In the genomic region with DNA sequence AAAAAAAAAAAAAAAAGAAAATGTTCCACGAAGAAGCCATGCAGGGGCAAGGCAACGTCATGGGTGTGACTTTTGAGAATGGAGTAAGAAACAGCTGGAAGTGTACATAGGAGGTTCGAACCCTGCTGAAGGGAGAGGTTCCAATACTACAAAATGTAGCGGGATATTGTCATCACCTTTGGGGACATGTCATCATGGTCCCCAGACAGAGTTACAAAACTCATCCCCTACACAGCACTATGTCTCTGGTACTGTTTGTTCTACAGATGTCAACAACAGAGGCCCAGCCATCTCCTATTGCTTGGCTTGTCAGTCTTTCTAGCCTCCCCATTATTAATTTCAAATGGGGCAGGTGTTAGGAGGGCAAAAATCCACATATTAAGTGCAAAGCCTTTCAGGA, we compare ENCODE assay signal across 30 mouse cellular contexts. TPM values are rescaled to one million over a fixed set of nuclear protein-coding genes. Genes with fewer than 3 reads are reported as not detected.
DNase-seq lines count a peak whose midpoint lies in the region; ATAC-seq and TF ChIP-seq lines count a peak whose summit lies in the region.
"Had no signal": no experiment of that assay in that cellular context is flagged by ENCODE, and none has a peak within 500 bp of the region (broad histone marks: within the 10 kb centered on the region; RNA-seq: fewer than 3 reads in every experiment).

No protein-coding gene starts in this region.

- H3K79me2 ChIP-seq in liver, adult 2 months (ENCODE audit: control insufficient read depth, insufficient read depth, low read length), result no peaks in the 10 kb centered on the region

- no peaks in the 10 kb centered on the region for H3K27me3 ChIP-seq in liver, adult 2 months (ENCODE audit: control insufficient read depth, insufficient read depth, low read length)
- no peaks in the 10 kb centered on the region for H3K27me3 ChIP-seq in liver, embryonic 11.5 days (replicated peaks; ENCODE audit: control insufficient read depth, insufficient read depth, low read length)
- no peaks in the 10 kb centered on the region for H3K27me3 ChIP-seq in liver, postnatal 0 days (ENCODE audit: insufficient read depth, low read length)
- H3K27me3 ChIP-seq: CH12.LX; embryonic facial prominence, embryonic 13.5 days; embryonic facial prominence, embryonic 15.5 days; forebrain, embryonic 12.5 days had no signal

- peak overlapping the region; percentile 14; the same call in 1 of the 2 replicates for H3K27ac ChIP-seq in liver, adult 2 months (replicated peaks; ENCODE audit: insufficient read depth, low read depth, low read length)
- H3K27ac ChIP-seq in liver, embryonic 11.5 days (ENCODE audit: low read depth, low read length), result no peak overlapping the region
- peak overlapping the region; percentile 55; the same call in 1 of the 2 replicates for H3K27ac ChIP-seq in liver, postnatal 0 days (ENCODE audit: low read depth)
- H3K27ac ChIP-seq: embryonic facial prominence, embryonic 13.5 days; embryonic facial prominence, embryonic 15.5 days; forebrain, embryonic 10.5 days; forebrain, embryonic 12.5 days had no signal

- H3K9ac ChIP-seq in liver, adult 2 months (ENCODE audit: low read depth, low read length), result no peak overlapping the region; the same call in 1 of the 2 replicates
- H3K9ac ChIP-seq in liver, embryonic 11.5 days (ENCODE audit: low read depth, low read length), result no peak overlapping the region
- H3K9ac ChIP-seq in liver, postnatal 0 days (replicated peaks), result no peak overlapping the region
- H3K9ac ChIP-seq: embryonic facial prominence, embryonic 13.5 days; embryonic facial prominence, embryonic 15.5 days; forebrain, embryonic 12.5 days had no signal

- no peak for TF ChIP-seq POLR2A in liver, adult 2 months (IDR thresholded peaks at IDR 0.05; ENCODE audit: extremely low read depth, insufficient read depth, low read length)

- TF ChIP-seq CTCF in liver, adult 2 months (IDR thresholded peaks at IDR 0.05; ENCODE audit: low read depth, low read length), result no peak
- TF ChIP-seq CTCF in liver, postnatal 0 days (IDR thresholded peaks at IDR 0.05; ENCODE audit: low read depth), result no peak

- no peak overlapping the region for H3K4me2 ChIP-seq in liver, embryonic 11.5 days
- H3K4me2 ChIP-seq in liver, postnatal 0 days (ENCODE audit: low read depth, low read length), result no peak overlapping the region
- H3K4me2 ChIP-seq: embryonic facial prominence, embryonic 13.5 days; embryonic facial prominence, embryonic 15.5 days; forebrain, embryonic 12.5 days had no signal

- H3K36me3 ChIP-seq in liver, adult 2 months (ENCODE audit: control insufficient read depth, insufficient read depth, low read length), result peaks cover 54% of the 10 kb centered on the region
- no peaks in the 10 kb centered on the region for H3K36me3 ChIP-seq in liver, embryonic 11.5 days (ENCODE audit: control insufficient read depth, insufficient read depth, low read length)
- peaks cover 5% of the 10 kb centered on the region; the same call in 1 of the 2 replicates for H3K36me3 ChIP-seq in liver, postnatal 0 days (replicated peaks; ENCODE audit: insufficient read depth, low read length)
- H3K36me3 ChIP-seq: embryonic facial prominence, embryonic 13.5 days; embryonic facial prominence, embryonic 15.5 days; forebrain, embryonic 10.5 days; forebrain, embryonic 12.5 days; G1E had no signal

- H3K4me1 ChIP-seq in liver, adult 2 months (ENCODE audit: control insufficient read depth, insufficient read depth, low read length), result peaks cover 2% of the 10 kb centered on the region; the same call in 1 of the 2 replicates
- no peaks in the 10 kb centered on the region for H3K4me1 ChIP-seq in liver, embryonic 11.5 days (replicated peaks; ENCODE audit: control insufficient read depth, insufficient read depth, low read length)
- no peaks in the 10 kb centered on the region for H3K4me1 ChIP-seq in liver, postnatal 0 days (ENCODE audit: insufficient read depth)
- H3K4me1 ChIP-seq: embryonic facial prominence, embryonic 13.5 days; embryonic facial prominence, embryonic 15.5 days; forebrain, embryonic 10.5 days; forebrain, embryonic 12.5 days had no signal

- H3K4me3 ChIP-seq in liver, adult 2 months (ENCODE audit: insufficient read depth, low read depth, low read length), result no peak overlapping the region
- H3K4me3 ChIP-seq in liver, embryonic 11.5 days (ENCODE audit: low read depth, low read length), result no peak overlapping the region
- H3K4me3 ChIP-seq in liver, postnatal 0 days (ENCODE audit: low read depth, low read length), result no peak overlapping the region
- H3K4me3 ChIP-seq: embryonic facial prominence, embryonic 13.5 days; embryonic facial prominence, embryonic 15.5 days; erythroblast, embryonic 14.5 days; forebrain, embryonic 10.5 days; forebrain, embryonic 12.5 days had no signal

- TF ChIP-seq EP300 in liver, postnatal 0 days (IDR thresholded peaks at IDR 0.05; ENCODE audit: low read depth), result no peak

- ATAC-seq in liver, embryonic 11.5 days (replicated peaks; ENCODE audit: low FRiP score), result peak; percentile 23; the same call in 1 of the 2 replicates
- ATAC-seq in liver, postnatal 0 days, result peak; percentile 55
- ATAC-seq: activated CD4-positive, CD25-positive, alpha-beta regulatory T cell, adult 4 months; CD4-positive, CD25-positive, alpha-beta regulatory T cell, adult 4 months; forebrain, embryonic 14.5 days; forebrain, embryonic 16.5 days; Patski had no signal

- no peaks in the 10 kb centered on the region for H3K9me3 ChIP-seq in liver, embryonic 11.5 days (ENCODE audit: control insufficient read depth, low read length)
- no peaks in the 10 kb centered on the region for H3K9me3 ChIP-seq in liver, postnatal 0 days (ENCODE audit: low read length)
- H3K9me3 ChIP-seq: embryonic facial prominence, embryonic 13.5 days; embryonic facial prominence, embryonic 15.5 days; forebrain, embryonic 10.5 days; forebrain, embryonic 12.5 days; G1E had no signal

- DNase-seq in liver, adult 2 months (ENCODE audit: extremely low read depth, low read depth, low spot score), result no peak
- DNase-seq in liver, result no peak
- no peak for DNase-seq in liver, embryonic 11.5 days (ENCODE audit: low spot score)
- no peak for DNase-seq in liver, postnatal 0 days
- no peak for DNase-seq in adrenal gland, adult 2 months
- DNase-seq: adrenal gland, postnatal 25 days; B cell, adult 2 months; cerebellum, adult 11 months; cerebellum, adult 18-20 months; cerebellum, adult 8-10 months; cerebellum, adult 9-11 months; cerebellum, postnatal 14 days; cerebellum, postnatal 36 days; embryo, embryonic 11 days had no signal

- 19% methylated on average over 4 of the region's 4 CpGs for WGBS in liver, adult 2 months
- 83% methylated on average over 4 of the region's 4 CpGs for WGBS in liver, embryonic 11.5 days
- WGBS in liver, postnatal 0 days (ENCODE audit: insufficient replicate concordance), result 45% methylated on average over 4 of the region's 4 CpGs

RNA-seq across cellular contexts. Expression of gene Alb, which starts 13.2 kb away (rescaled TPM):
- total RNA-seq in liver, adult 2 months (2014; rRNA removed), result 64,755 and 74,209 TPM in 2 replicates
- polyA plus RNA-seq in liver, adult 2 months (2012; rRNA removed), result 38,500 and 40,596 TPM in 2 replicates
- polyA plus RNA-seq in liver, embryonic 11.5 days (2014; fragmentation: Nextera tagmentation; extraction: Ambion mirVana), result 772 and 788 TPM in 2 replicates
- polyA plus RNA-seq in liver, postnatal 0 days (2015; fragmentation: Nextera tagmentation; extraction: Ambion mirVana), result 15,780 and 16,843 TPM in 2 replicates
- 100 to 1,000 TPM in 1 of 2 experiments, 1 to 10 TPM in 1; 3.0 to 232 TPM for total RNA-seq in adrenal gland, adult 2 months (2021)
- polyA plus RNA-seq in adrenal gland, adult 2 months (2012; rRNA removed), result 0.35 and 6.5 TPM in 2 replicates
- total RNA-seq: common myeloid progenitor, adult 5-6 weeks; G1E had no signal
- polyA plus RNA-seq: activated CD4-positive, CD25-positive, alpha-beta regulatory T cell, adult 4 months; CD4-positive, CD25-positive, alpha-beta regulatory T cell, adult 4 months; forebrain, embryonic 10.5 days; forebrain, embryonic 12.5 days; forebrain, embryonic 14.5 days; G1E; Patski had no signal

RNA-seq across cellular contexts. Expression of gene Afp, which starts 16.6 kb away (rescaled TPM):
- total RNA-seq in liver, adult 2 months (2014; rRNA removed), result 1.3 and 1.9 TPM in 2 replicates
- polyA plus RNA-seq in liver, adult 2 months (2012; rRNA removed), result 0.10 and 0.23 TPM in 2 replicates
- 6,352 and 6,971 TPM in 2 replicates for polyA plus RNA-seq in liver, embryonic 11.5 days (2014; fragmentation: Nextera tagmentation; extraction: Ambion mirVana)
- 11,303 and 11,922 TPM in 2 replicates for polyA plus RNA-seq in liver, postnatal 0 days (2015; fragmentation: Nextera tagmentation; extraction: Ambion mirVana)
- total RNA-seq in adrenal gland, adult 2 months (2021), result not detected
- not detected in 2 replicates for polyA plus RNA-seq in adrenal gland, adult 2 months (2012; rRNA removed)
- total RNA-seq: adrenal gland, adult 18-20 months; adrenal gland, postnatal 25 days had no signal
- polyA plus RNA-seq: forebrain, embryonic 12.5 days; forebrain, embryonic 14.5 days; G1E; Patski had no signal

RNA-seq across cellular contexts. Expression of gene Afm, which starts 44.8 kb away (rescaled TPM):
- total RNA-seq in liver, adult 2 months (2014; rRNA removed), result 233 and 234 TPM in 2 replicates
- 108 and 116 TPM in 2 replicates for polyA plus RNA-seq in liver, adult 2 months (2012; rRNA removed)
- 8.8 and 11.4 TPM in 2 replicates for polyA plus RNA-seq in liver, embryonic 11.5 days (2014; fragmentation: Nextera tagmentation; extraction: Ambion mirVana)
- polyA plus RNA-seq in liver, postnatal 0 days (2015; fragmentation: Nextera tagmentation; extraction: Ambion mirVana), result 54.6 and 56.0 TPM in 2 replicates
- total RNA-seq in adrenal gland, adult 2 months (2021), result 1 to 10 TPM in 1 of 2 experiments, not detected in 1; 1.1 TPM
- polyA plus RNA-seq in adrenal gland, adult 2 months (2012; rRNA removed), result not detected in 2 replicates
- total RNA-seq: adrenal gland, postnatal 25 days; CH12.LX; common myeloid progenitor, adult 5-6 weeks; G1E had no signal
- polyA plus RNA-seq: brain, embryonic 14.5 days; CD4-positive, CD25-positive, alpha-beta regulatory T cell, adult 4 months; embryonic facial prominence, embryonic 11.5 days; embryonic facial prominence, embryonic 13.5 days; embryonic facial prominence, embryonic 15.5 days; erythroblast, embryonic 14.5 days; forebrain, embryonic 10.5 days; forebrain, embryonic 12.5 days; forebrain, embryonic 14.5 days; forebrain, embryonic 16.5 days; G1E had no signal

Comparison
In these comparisons a context has a peak if more than half of its experiments do, and no peak if none do; other contexts are left out.
1. RNA of gene Afp, which starts 16.6 kb away (polyA plus RNA-seq): 11,303 to 11,922 TPM in liver, postnatal 0 days and 6,352 to 6,971 TPM in liver, embryonic 11.5 days; 0.10 to 0.23 TPM in liver, adult 2 months and not detected in adrenal gland, adult 2 months; every median in the first group is over 1,000 times any median in the second.
2. RNA of gene Alb, which starts 13.2 kb away (polyA plus RNA-seq): 38,500 to 40,596 TPM in liver, adult 2 months, 15,780 to 16,843 TPM in liver, postnatal 0 days and 772 to 788 TPM in liver, embryonic 11.5 days; 0.35 to 6.5 TPM in adrenal gland, adult 2 months; every median in the first group is over 100 times any median in the second.